ENCODE assay signal across 9 mouse cellular contexts in genomic region chr1:74885369-74886042, GRCm38 (mm10). TPM values are rescaled to one million over a fixed set of nuclear protein-coding genes. Genes with fewer than 3 reads are reported as not detected.
DNase-seq lines count a peak whose midpoint lies in the region; ATAC-seq and TF ChIP-seq lines count a peak whose summit lies in the region.
"Had no signal": no experiment of that assay in that cellular context is flagged by ENCODE, and none has a peak within 500 bp of the region (broad histone marks: within the 10 kb centered on the region; RNA-seq: fewer than 3 reads in every experiment).

Fev (minus strand) TSS chr1:74885419.

- H3K4me1 ChIP-seq in heart, embryonic 14.5 days (ENCODE audit: control insufficient read depth in 2 of 2, insufficient read depth in 2 of 2, low read length in 2 of 2) = peaks cover 7 to 27% of the 10 kb centered on the region in 2 experiments; a peak in 3 of 4 replicates
- peaks cover 32% of the 10 kb centered on the region for H3K4me1 ChIP-seq in embryonic facial prominence, embryonic 10.5 days
- peaks cover 26% of the 10 kb centered on the region for H3K4me1 ChIP-seq in intestine, embryonic 15.5 days (replicated peaks)

- no peak for DNase-seq in heart, postnatal 36 days
- peak; percentile 46 for DNase-seq in embryonic facial prominence, embryonic 10.5 days (ENCODE audit: low spot score)
- DNase-seq in neural tube, embryonic 10.5 days (ENCODE audit: extremely low spot score, low spot score) = peak; percentile 44
- DNase-seq in left cerebral cortex, adult 2 months (ENCODE audit: extremely low spot score in 1 of 2, low spot score in 2 of 2) = no peak
- DNase-seq in spleen, adult 18-20 months = no peak
- DNase-seq in ovary, postnatal 10 days (ENCODE audit: low spot score) = no peak

- H3K4me2 ChIP-seq in heart, embryonic 14.5 days (ENCODE audit: low read length) = peak within 1 kb of the TSS; percentile 65
- H3K4me2 ChIP-seq in intestine, embryonic 15.5 days (replicated peaks) = peak within 1 kb of the TSS; percentile 53

- WGBS in heart, embryonic 14.5 days = under 1% methylated on average over 42 of the region's 43 CpGs
- WGBS in embryonic facial prominence, embryonic 10.5 days = under 1% methylated on average over 43 of the region's 43 CpGs
- WGBS in intestine, embryonic 15.5 days = under 1% methylated on average over 41 of the region's 43 CpGs

- intact Hi-C loops in heart, postnatal 36 days (cut with DNase I) = no loop called here
- intact Hi-C loops in left cerebral cortex, adult 2 months (cut with DNase I) = no loop called here

- peak within 1 kb of the TSS; percentile 38 to 47 for H3K4me3 ChIP-seq in heart, embryonic 14.5 days (ENCODE audit: control insufficient read depth in 1 of 2, insufficient read depth in 1 of 2, low read depth in 1 of 2, low read length in 2 of 2)
- H3K4me3 ChIP-seq in embryonic facial prominence, embryonic 10.5 days = peak within 1 kb of the TSS; percentile 48
- H3K4me3 ChIP-seq in intestine, embryonic 15.5 days (replicated peaks) = peak within 1 kb of the TSS; percentile 24
- H3K4me3 ChIP-seq in left cerebral cortex, adult 2 months = no peak within 1 kb of the TSS

- H3K36me3 ChIP-seq in heart, embryonic 14.5 days (ENCODE audit: control insufficient read depth, insufficient read depth, low read length) = no peaks in the 10 kb centered on the region
- no peaks in the 10 kb centered on the region for H3K36me3 ChIP-seq in embryonic facial prominence, embryonic 10.5 days (replicated peaks)
- no peaks in the 10 kb centered on the region for H3K36me3 ChIP-seq in intestine, embryonic 15.5 days

- peak within 1 kb of the TSS in 1 of 2 experiments; percentile 16; a peak in 1 of 4 replicates for H3K27ac ChIP-seq in heart, embryonic 14.5 days (replicated peaks in 1 of 2; ENCODE audit: control insufficient read depth in 1 of 2, insufficient read depth in 1 of 2, low read depth in 2 of 2, low read length in 2 of 2)
- no peak within 1 kb of the TSS for H3K27ac ChIP-seq in embryonic facial prominence, embryonic 10.5 days (replicated peaks)
- H3K27ac ChIP-seq in intestine, embryonic 15.5 days = no peak within 1 kb of the TSS
- H3K27ac ChIP-seq in left cerebral cortex, adult 2 months = no peak within 1 kb of the TSS

- peaks cover 93% of the 10 kb centered on the region for H3K27me3 ChIP-seq in heart, embryonic 14.5 days (ENCODE audit: control insufficient read depth, insufficient read depth, low read length)
- H3K27me3 ChIP-seq in embryonic facial prominence, embryonic 10.5 days (replicated peaks; ENCODE audit: low read depth, poor library complexity, severe bottlenecking) = peaks cover 100% of the 10 kb centered on the region
- peaks cover 91% of the 10 kb centered on the region for H3K27me3 ChIP-seq in intestine, embryonic 15.5 days (replicated peaks)

- 0 out of 2 replicates have a peak, but pooled peaks have one; percentile 11 for ATAC-seq in heart, embryonic 14.5 days (ENCODE audit: insufficient number of reproducible peaks, insufficient read depth, low FRiP score, low read depth)
- ATAC-seq in intestine, embryonic 15.5 days = no peak
- ATAC-seq: CD4-positive, CD25-positive, alpha-beta regulatory T cell, adult 4 months had no signal

- no peak for TF ChIP-seq CTCF in left cerebral cortex, adult 2 months (IDR thresholded peaks at IDR 0.05)

- H3K9me3 ChIP-seq in heart, embryonic 14.5 days (ENCODE audit: control insufficient read depth, low read length) = no peaks in the 10 kb centered on the region
- no peaks in the 10 kb centered on the region for H3K9me3 ChIP-seq in embryonic facial prominence, embryonic 10.5 days
- H3K9me3 ChIP-seq in intestine, embryonic 15.5 days = no peaks in the 10 kb centered on the region

- peak within 1 kb of the TSS; percentile 50 for H3K9ac ChIP-seq in heart, embryonic 14.5 days (ENCODE audit: low read length)
- no peak within 1 kb of the TSS for H3K9ac ChIP-seq in intestine, embryonic 15.5 days

RNA-seq across cellular contexts. Expression of gene Fev, which starts in this region (rescaled TPM):
- 1.3 and 1.9 TPM in 2 replicates for polyA plus RNA-seq in heart, embryonic 14.5 days (2014; fragmentation: Nextera tagmentation; extraction: Ambion mirVana)
- total RNA-seq in heart, postnatal 36 days (2021) = not detected
- not detected in 2 replicates for polyA plus RNA-seq in embryonic facial prominence, embryonic 10.5 days (2016; fragmentation: Nextera tagmentation; extraction: Ambion mirVana)
- polyA plus RNA-seq in intestine, embryonic 15.5 days (2015; fragmentation: Nextera tagmentation; extraction: Ambion mirVana) = 2.2 and 2.9 TPM in 2 replicates
- not detected for total RNA-seq in left cerebral cortex, adult 2 months (2021)
- polyA plus RNA-seq: CD4-positive, CD25-positive, alpha-beta regulatory T cell, adult 4 months had no signal

Comparison
In these comparisons a context has a peak if more than half of its experiments do, and no peak if none do; other contexts are left out.
1. Peak in DNase-seq and H3K4me3 ChIP-seq in embryonic facial prominence, embryonic 10.5 days; RNA of the gene not detected or under 1 TPM.